Mouse (Mus musculus): ENCODE measurements around the gene Klf12. TPM values are rescaled to one million over a fixed set of nuclear protein-coding genes. Genes with fewer than 3 reads are reported as not detected.

Gene Klf12
- polyA plus RNA-seq, 1 experiment from 2014 or later, result 5.5 TPM

- Histone ChIP-seq H3K4me2 (no peak overlapping the region), H3K9me3 (no peaks in the 10 kb centered on the region), H3K36me3 (peaks cover 7% of the 10 kb centered on the region), H3K4me1 (no peaks in the 10 kb centered on the region; the same call in 1 of the 2 replicates), H3K27me3 (replicated peaks) (no peaks in the 10 kb centered on the region), H3K27ac (replicated peaks) (no peak overlapping the region), H3K9ac (no peak overlapping the region), H3K4me3 (no peak overlapping the region)
- no peak for ATAC-seq (ENCODE audit: extremely low read depth, insufficient number of reproducible peaks, low FRiP score, low TSS enrichment)
- 77% methylated on average over 2 of the region's 2 CpGs for WGBS
Measured at GRCm38 (mm10) chr14:100017219-100017618, 267.3 kb downstream of the Klf12 start.

GRCm38 (mm10) chr14:100010525-100010924, 274.0 kb downstream of the Klf12 start:
- Histone ChIP-seq H3K4me3 (no peak overlapping the region), H3K36me3 (no peaks in the 10 kb centered on the region), H3K4me2 (no peak overlapping the region), H3K27ac (replicated peaks) (no peak overlapping the region), H3K9me3 (no peaks in the 10 kb centered on the region), H3K4me1 (no peaks in the 10 kb centered on the region; the same call in 1 of the 2 replicates), H3K27me3 (replicated peaks) (no peaks in the 10 kb centered on the region), H3K9ac (no peak overlapping the region)
- ATAC-seq (ENCODE audit: extremely low read depth, insufficient number of reproducible peaks, low FRiP score, low TSS enrichment), result no peak
- 46% methylated on average over 5 of the region's 5 CpGs for WGBS

GRCm38 (mm10) chr14:100009790-100010382, 274.6 kb downstream of the Klf12 start:
- ATAC-seq (ENCODE audit: extremely low read depth, insufficient number of reproducible peaks, low FRiP score, low TSS enrichment), result no peak
- Histone ChIP-seq H3K36me3 (no peaks in the 10 kb centered on the region), H3K4me1 (peaks cover 3% of the 10 kb centered on the region), H3K27me3 (replicated peaks) (no peaks in the 10 kb centered on the region), H3K27ac (replicated peaks) (no peak overlapping the region), H3K4me2 (no peak overlapping the region), H3K9me3 (no peaks in the 10 kb centered on the region), H3K4me3 (no peak overlapping the region), H3K9ac (no peak overlapping the region)
- 46% methylated on average over 4 of the region's 4 CpGs for WGBS

- H3K27ac ChIP-seq (replicated peaks), result no peak overlapping the region
- 54% methylated on average over 7 of the region's 7 CpGs for WGBS
- H3K4me2 ChIP-seq, result no peak overlapping the region
- no peak overlapping the region for H3K9ac ChIP-seq
- no peaks in the 10 kb centered on the region for H3K27me3 ChIP-seq (replicated peaks)
- ATAC-seq (ENCODE audit: extremely low read depth, insufficient number of reproducible peaks, low FRiP score, low TSS enrichment), result no peak
- peaks cover 3% of the 10 kb centered on the region for H3K9me3 ChIP-seq
- 0 out of 2 replicates have a peak, but pooled peaks cover 5% of the 10 kb centered on the region for H3K36me3 ChIP-seq
- H3K4me1 ChIP-seq, result no peaks in the 10 kb centered on the region; the same call in 1 of the 2 replicates
- no peak overlapping the region for H3K4me3 ChIP-seq
Measured at GRCm38 (mm10) chr14:99983510-99983909, 301.0 kb downstream of the Klf12 start.

- 74% methylated on average over 3 of the region's 3 CpGs for WGBS
- H3K36me3 ChIP-seq, result no peaks in the 10 kb centered on the region
- no peaks in the 10 kb centered on the region for H3K27me3 ChIP-seq (replicated peaks)
- H3K4me3 ChIP-seq, result no peak overlapping the region
- no peaks in the 10 kb centered on the region; the same call in 1 of the 2 replicates for H3K4me1 ChIP-seq
- ATAC-seq (ENCODE audit: extremely low read depth, insufficient number of reproducible peaks, low FRiP score, low TSS enrichment), result no peak
- H3K4me2 ChIP-seq, result no peak overlapping the region
- H3K27ac ChIP-seq (replicated peaks), result no peak overlapping the region
- no peak overlapping the region for H3K9ac ChIP-seq
- H3K9me3 ChIP-seq, result peaks cover 3% of the 10 kb centered on the region; the same call in 1 of the 2 replicates
Measured at GRCm38 (mm10) chr14:99981209-99981608, 303.3 kb downstream of the Klf12 start.

- Histone ChIP-seq H3K9ac (no peak overlapping the region), H3K27me3 (replicated peaks) (no peaks in the 10 kb centered on the region), H3K4me1 (no peaks in the 10 kb centered on the region), H3K36me3 (no peaks in the 10 kb centered on the region), H3K4me2 (no peak overlapping the region), H3K9me3 (no peaks in the 10 kb centered on the region), H3K27ac (replicated peaks) (no peak overlapping the region), H3K4me3 (no peak overlapping the region)
- 75% methylated on average over 4 of the region's 4 CpGs for WGBS
- ATAC-seq (ENCODE audit: extremely low read depth, insufficient number of reproducible peaks, low FRiP score, low TSS enrichment), result no peak
Measured at GRCm38 (mm10) chr14:99967920-99968319, 316.6 kb downstream of the Klf12 start.

- Histone ChIP-seq H3K27ac (replicated peaks) (no peak overlapping the region), H3K4me1 (no peaks in the 10 kb centered on the region), H3K4me3 (no peak overlapping the region), H3K27me3 (replicated peaks) (no peaks in the 10 kb centered on the region), H3K9ac (no peak overlapping the region), H3K4me2 (no peak overlapping the region), H3K9me3 (no peaks in the 10 kb centered on the region), H3K36me3 (no peaks in the 10 kb centered on the region)
- 78% methylated on average over 10 of the region's 10 CpGs for WGBS
- ATAC-seq (ENCODE audit: extremely low read depth, insufficient number of reproducible peaks, low FRiP score, low TSS enrichment), result no peak
Measured at GRCm38 (mm10) chr14:99960500-99961229, 323.8 kb downstream of the Klf12 start.

- H3K9me3 ChIP-seq, result no peaks in the 10 kb centered on the region
- H3K4me3 ChIP-seq, result no peak overlapping the region
- WGBS, result 85% methylated on average over 4 of the region's 4 CpGs
- no peaks in the 10 kb centered on the region for H3K36me3 ChIP-seq
- H3K4me2 ChIP-seq, result no peak overlapping the region
- no peak overlapping the region for H3K27ac ChIP-seq (replicated peaks)
- H3K9ac ChIP-seq, result no peak overlapping the region
- no peak for ATAC-seq (ENCODE audit: extremely low read depth, insufficient number of reproducible peaks, low FRiP score, low TSS enrichment)
- H3K4me1 ChIP-seq, result no peaks in the 10 kb centered on the region
- no peaks in the 10 kb centered on the region for H3K27me3 ChIP-seq (replicated peaks)
Measured at GRCm38 (mm10) chr14:99955133-99955532, 329.3 kb downstream of the Klf12 start.

- Histone ChIP-seq H3K27ac (replicated peaks) (peak overlapping the region; percentile 81), H3K4me3 (no peak overlapping the region), H3K27me3 (replicated peaks) (no peaks in the 10 kb centered on the region), H3K9me3 (no peaks in the 10 kb centered on the region), H3K4me1 (peaks cover 31% of the 10 kb centered on the region), H3K36me3 (no peaks in the 10 kb centered on the region), H3K9ac (no peak overlapping the region), H3K4me2 (peak overlapping the region; percentile 18)
- WGBS, result 53% methylated on average over 17 of the region's 17 CpGs
- ATAC-seq (ENCODE audit: extremely low read depth, insufficient number of reproducible peaks, low FRiP score, low TSS enrichment), result no peak
Measured at GRCm38 (mm10) chr14:99944221-99945108, 340.0 kb downstream of the Klf12 start.

GRCm38 (mm10) chr14:99943156-99943555, 341.3 kb downstream of the Klf12 start:
- peak; percentile 83 for ATAC-seq (ENCODE audit: extremely low read depth, insufficient number of reproducible peaks, low FRiP score, low TSS enrichment)
- no peak overlapping the region for H3K4me3 ChIP-seq
- WGBS, result 12% methylated on average over 8 of the region's 8 CpGs
- H3K4me2 ChIP-seq, result peak overlapping the region; percentile 35
- H3K27me3 ChIP-seq (replicated peaks), result no peaks in the 10 kb centered on the region
- H3K36me3 ChIP-seq, result no peaks in the 10 kb centered on the region
- peak overlapping the region; percentile 12; the same call in 1 of the 2 replicates for H3K9ac ChIP-seq
- peaks cover 31% of the 10 kb centered on the region for H3K4me1 ChIP-seq
- H3K27ac ChIP-seq (replicated peaks), result peak overlapping the region; percentile 81
- no peaks in the 10 kb centered on the region for H3K9me3 ChIP-seq

- H3K9ac ChIP-seq, result no peak overlapping the region
- 0 out of 2 replicates have a peak, but pooled peaks cover 5% of the 10 kb centered on the region for H3K4me1 ChIP-seq
- no peaks in the 10 kb centered on the region for H3K27me3 ChIP-seq (replicated peaks)
- no peaks in the 10 kb centered on the region for H3K36me3 ChIP-seq
- WGBS, result 56% methylated on average over 5 of the region's 5 CpGs
- H3K27ac ChIP-seq (replicated peaks), result no peak overlapping the region
- no peak overlapping the region for H3K4me2 ChIP-seq
- ATAC-seq (ENCODE audit: extremely low read depth, insufficient number of reproducible peaks, low FRiP score, low TSS enrichment), result no peak
- H3K9me3 ChIP-seq, result no peaks in the 10 kb centered on the region
- no peak overlapping the region for H3K4me3 ChIP-seq
Measured at GRCm38 (mm10) chr14:99933456-99933855, 351.0 kb downstream of the Klf12 start.

Measured in heart, embryonic 13.5 days (tissue).